Mouse (Mus musculus) naive thymus-derived CD4-positive, alpha-beta T cell, adult 2 months (primary cell): ENCODE measurements around the gene Ube4b.

Experiments used
- DNase-seq: peaks from one replicate; pipeline ENCODE4 v3.0.0-alpha.2; 2011; ENCODE audit warnings: low read depth

The Ube4b gene

DNA sequence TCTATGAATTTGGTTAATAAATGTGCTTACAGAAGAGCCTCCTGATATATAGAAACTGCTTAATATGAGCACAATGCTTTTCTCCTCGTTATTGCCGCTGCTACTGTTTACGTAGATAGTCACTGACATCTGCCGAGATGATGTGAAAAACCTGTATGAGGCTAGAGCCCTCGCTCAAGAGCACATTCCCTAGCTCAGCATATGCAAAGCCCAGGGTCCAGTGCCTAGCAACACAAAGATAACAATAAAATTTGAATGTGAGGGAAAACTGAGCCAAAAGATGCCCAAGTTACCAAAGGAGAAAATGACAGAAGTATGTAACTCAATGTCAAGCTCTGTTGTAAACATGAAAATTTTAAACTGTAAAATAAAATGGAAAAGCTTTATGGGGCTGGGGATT, 123.0 kb downstream of the Ube4b start:
- DNase-seq, result no peak

- DNase-seq, result no peak
Measured at GRCm38 (mm10) chr4:149302751-149303150, 123.8 kb downstream of the Ube4b start.

DNA sequence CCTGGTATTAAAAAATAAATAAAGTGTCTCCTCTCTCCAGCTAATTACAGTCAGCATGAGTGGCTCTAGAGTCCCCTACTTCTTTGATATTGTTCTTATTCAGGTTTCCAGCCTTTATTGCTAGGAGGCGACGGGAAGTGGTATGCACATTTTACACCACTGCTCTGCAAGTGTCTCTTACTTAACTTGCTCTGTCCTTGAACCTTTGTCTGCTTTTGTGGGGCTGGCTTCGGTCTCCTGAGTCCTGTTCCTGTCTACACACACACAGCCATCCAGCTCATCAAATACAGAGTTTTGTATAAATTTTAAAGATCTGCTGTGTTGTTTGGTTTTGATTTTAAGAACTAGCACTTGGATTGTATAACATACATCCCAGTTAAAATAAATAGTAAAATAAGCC, 124.4 kb downstream of the Ube4b start:
- no peak for DNase-seq

- DNase-seq, result no peak
Measured at GRCm38 (mm10) chr4:149296501-149296900, 130.0 kb downstream of the Ube4b start.

GRCm38 (mm10) chr4:149292984-149293383, 133.6 kb downstream of the Ube4b start:
- no peak for DNase-seq

DNA sequence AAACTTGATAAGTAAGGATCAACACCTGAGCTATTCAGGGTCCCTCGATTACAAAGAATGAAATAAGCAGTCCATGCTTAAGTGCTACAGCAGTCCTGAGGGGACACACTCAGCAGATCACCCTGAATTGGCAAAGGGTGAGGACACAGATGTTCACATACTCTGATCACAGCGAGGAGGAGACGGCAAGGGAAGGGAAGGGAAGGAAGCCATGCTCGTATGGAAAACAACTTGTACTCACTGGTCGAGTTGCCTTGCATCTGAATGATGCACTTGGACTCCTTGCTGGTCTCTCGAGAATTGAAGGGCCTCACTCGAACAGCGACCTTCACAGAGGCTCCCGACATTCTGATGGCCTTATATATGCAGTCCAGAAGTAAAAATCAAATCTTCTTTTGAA, 135.5 kb downstream of the Ube4b start:
- DNase-seq, result no peak

DNA sequence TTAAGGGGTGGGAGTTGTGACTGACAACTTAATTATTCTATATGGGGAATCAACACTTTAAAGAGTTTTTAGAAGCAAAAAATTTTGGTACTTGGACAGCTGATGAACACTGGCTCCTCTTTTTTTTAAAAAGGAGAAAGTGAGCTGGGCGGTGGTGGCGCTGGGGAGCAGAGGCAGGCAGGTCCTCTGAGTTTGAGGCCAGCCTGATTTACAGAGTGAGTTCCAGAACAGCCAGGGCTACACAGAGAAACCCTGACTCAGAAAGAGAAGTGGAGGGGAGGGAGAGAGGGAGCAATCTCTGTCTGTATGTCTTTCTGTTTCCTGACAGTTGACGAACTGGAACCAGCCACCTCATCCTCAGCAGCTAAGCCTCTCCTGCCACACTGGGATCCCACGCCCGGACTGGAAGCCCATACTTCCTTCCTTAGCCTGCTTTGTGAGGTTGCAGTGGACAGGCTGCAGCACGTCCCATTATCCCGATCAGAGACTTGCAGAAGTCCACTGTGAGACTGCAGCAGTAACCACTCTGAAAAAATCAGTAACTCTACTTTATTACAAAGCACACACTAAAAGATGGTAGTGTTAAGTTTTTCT, 136.3 kb downstream of the Ube4b start:
- DNase-seq, result no peak

GRCm38 (mm10) chr4:149286287-149287137, 140.0 kb downstream of the Ube4b start:
- DNase-seq, result no peak

- no peak for DNase-seq
Measured at GRCm38 (mm10) chr4:149285691-149286090, 140.9 kb downstream of the Ube4b start.

DNA sequence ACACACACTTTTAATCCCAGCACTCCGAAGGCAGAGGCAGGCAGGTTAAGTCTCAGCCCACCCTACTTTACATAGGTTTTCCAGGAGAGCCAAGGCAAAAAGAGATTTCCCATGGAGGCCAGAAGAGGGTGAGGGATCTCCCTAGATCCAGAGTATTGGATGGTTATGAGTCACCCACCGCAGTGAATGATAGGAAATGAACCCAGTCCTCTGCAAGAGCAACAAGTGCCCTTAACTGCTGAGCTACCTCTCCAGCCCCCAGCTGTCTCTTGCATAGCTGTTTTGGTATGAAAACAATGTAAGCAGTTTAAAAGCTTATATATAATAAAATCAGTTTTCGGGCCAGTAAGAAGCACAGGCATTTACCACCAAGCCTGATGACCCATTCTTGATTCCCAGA, 143.5 kb downstream of the Ube4b start:
- no peak for DNase-seq

DNA sequence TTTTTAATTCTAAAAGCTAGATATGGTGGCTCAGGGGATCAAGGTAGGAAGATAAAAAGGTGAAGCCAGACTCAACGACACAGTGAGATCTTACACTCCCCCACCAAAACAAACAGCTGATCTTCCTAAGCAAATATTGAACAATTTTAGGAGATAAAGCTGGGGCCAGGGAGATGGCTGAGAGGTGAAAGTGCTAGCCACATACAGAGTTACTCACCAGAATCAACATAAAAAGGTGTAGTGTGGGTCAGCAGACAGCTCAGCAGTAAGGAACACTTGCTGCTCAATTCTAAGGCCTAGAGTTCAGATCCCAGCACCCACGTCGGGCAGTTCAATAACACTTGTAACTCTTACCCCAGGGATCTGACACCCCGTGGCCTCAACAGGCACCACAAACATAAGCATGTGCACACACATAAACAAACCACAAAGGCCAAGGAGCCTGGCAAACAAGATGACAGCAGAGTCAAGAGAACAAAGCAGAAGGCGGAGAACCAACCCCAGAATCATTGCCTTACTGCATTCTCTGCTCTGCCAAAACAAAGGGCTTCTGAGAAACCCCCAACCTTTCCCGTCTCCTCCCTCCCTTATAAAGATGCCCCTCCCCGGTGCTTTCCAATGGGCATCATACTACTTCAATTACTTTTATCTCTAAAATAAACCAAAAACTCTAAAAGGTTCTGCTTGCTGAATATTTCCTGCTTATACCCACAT, 144.4 kb downstream of the Ube4b start:
- DNase-seq, result peak; percentile 85
